8 mouse cellular contexts compared by ENCODE assay signal in the genomic region with DNA sequence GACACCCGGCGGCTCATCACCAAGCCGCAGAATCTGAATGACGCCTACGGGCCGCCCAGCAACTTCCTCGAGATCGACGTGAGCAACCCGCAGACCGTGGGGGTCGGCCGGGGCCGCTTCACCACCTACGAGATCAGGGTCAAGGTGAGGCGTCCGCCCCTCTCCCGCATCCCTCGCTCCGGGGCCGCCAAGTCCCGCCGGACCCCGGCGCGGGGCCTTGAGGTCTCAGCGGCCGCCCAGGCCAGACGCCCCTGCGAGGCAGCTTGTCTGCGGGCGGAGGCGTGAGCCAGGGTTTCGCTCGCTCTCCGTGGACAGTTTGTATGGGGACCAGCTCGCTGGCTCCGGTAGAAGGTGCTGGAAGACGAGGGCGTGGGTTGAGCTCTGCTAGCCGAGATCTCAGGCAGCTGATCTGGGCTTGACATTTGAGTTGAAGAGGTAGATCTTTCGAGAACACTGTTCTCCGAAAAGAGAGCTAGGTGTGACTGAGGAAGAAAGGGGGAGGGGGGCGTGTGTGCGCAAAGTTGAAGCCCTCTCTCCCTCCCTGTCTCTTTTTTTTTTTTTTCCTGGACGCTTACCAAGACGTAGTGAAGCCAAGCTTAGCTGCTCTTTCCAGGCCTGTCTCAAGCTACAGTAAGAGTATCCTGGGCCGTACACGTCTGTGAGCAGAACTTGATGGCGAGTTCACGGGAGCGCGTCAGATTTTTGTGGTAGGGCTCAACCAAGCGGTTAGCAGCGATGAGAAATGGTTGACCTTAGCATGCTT. TPM values are rescaled to one million over a fixed set of nuclear protein-coding genes. Genes with fewer than 3 reads are reported as not detected.
A peak's percentile ranks its signal among the peaks of the same experiment; 100 is the strongest.
DNase-seq lines count a peak whose midpoint lies in the region; ATAC-seq and TF ChIP-seq lines count a peak whose summit lies in the region.

No protein-coding gene starts in this region.

- H3K9ac ChIP-seq in lung, postnatal 0 days (replicated peaks; ENCODE audit: low read depth) = peak overlapping the region; percentile 88

- H3K4me1 ChIP-seq in E14TG2a.4 (replicated peaks; ENCODE audit: low read depth, low read length) = peaks cover 41% of the 10 kb centered on the region
- no peaks in the 10 kb centered on the region; the same call in 1 of the 2 replicates for H3K4me1 ChIP-seq in lung, postnatal 0 days (ENCODE audit: insufficient read depth, low read depth, low read length)

- intact Hi-C loops in heart, postnatal 25 days (cut with DNase I) = loop anchor here (1.0 to 10.0 kb wide), 4 partner anchors 24 to 688 kb away; partner anchors contain the start of genes Afg1l and Sec63

- H3K36me3 ChIP-seq in E14TG2a.4 (ENCODE audit: insufficient read depth, low read length) = peaks cover 32% of the 10 kb centered on the region
- no peaks in the 10 kb centered on the region for H3K36me3 ChIP-seq in lung, postnatal 0 days (ENCODE audit: insufficient read depth, low read length)

- DNase-seq in adrenal gland, adult 8-10 months = peak; percentile 70
- DNase-seq in heart, postnatal 25 days (ENCODE audit: low spot score) = peak; percentile 6
- DNase-seq in layer of hippocampus, adult 9-10 months (ENCODE audit: low spot score) = peak; percentile 29
- DNase-seq in lung, postnatal 0 days (ENCODE audit: low spot score) = peak; percentile 79
- peak; percentile 74 for DNase-seq in right cerebral cortex, adult 18-20 months

- ATAC-seq in erythroid progenitor cell, adult 5-6 weeks (replicated peaks; ENCODE audit: low FRiP score, poor library complexity, severe bottlenecking) = peak; percentile 62
- peak; percentile 34 for ATAC-seq in lung, postnatal 0 days
- ATAC-seq in monocyte, adult 5-6 weeks (replicated peaks; ENCODE audit: insufficient number of reproducible peaks, low FRiP score, low TSS enrichment, poor library complexity, severe bottlenecking) = no peak

- whole genome bisulfite sequencing in lung, postnatal 0 days = 1% methylated on average over 51 of the region's 55 CpGs

- peak overlapping the region; percentile 50 for H3K4me2 ChIP-seq in lung, postnatal 0 days (replicated peaks; ENCODE audit: low read depth, low read length)

- peak overlapping the region; percentile 96 for H3K4me3 ChIP-seq in E14TG2a.4 (replicated peaks; ENCODE audit: low read length)
- H3K4me3 ChIP-seq in lung, postnatal 0 days (ENCODE audit: low read depth, low read length) = peak overlapping the region; percentile 97

- TF ChIP-seq CTCF in E14TG2a.4 (conservative IDR thresholded peaks at IDR 0.05; ENCODE audit: low read length) = no peak
- TF ChIP-seq CTCF in lung, postnatal 0 days (IDR thresholded peaks at IDR 0.05) = no peak

- H3K9me3 ChIP-seq in E14TG2a.4 (ENCODE audit: low read length) = no peaks in the 10 kb centered on the region
- H3K9me3 ChIP-seq in lung, postnatal 0 days (ENCODE audit: low read length) = no peaks in the 10 kb centered on the region

- peak overlapping the region; percentile 99 for H3K27ac ChIP-seq in lung, postnatal 0 days (ENCODE audit: low read length)

- no peaks in the 10 kb centered on the region for H3K27me3 ChIP-seq in E14TG2a.4 (ENCODE audit: insufficient read depth, low read length)
- no peaks in the 10 kb centered on the region for H3K27me3 ChIP-seq in lung, postnatal 0 days (replicated peaks; ENCODE audit: insufficient read depth, low read length)

- TF ChIP-seq EP300 in lung, postnatal 0 days (IDR thresholded peaks at IDR 0.05) = no peak

RNA-seq across cellular contexts. Expression of gene Snx3, which starts 0.7 kb away (rescaled TPM):
- 100 to 1,000 TPM; 200 to 230 (median 204) TPM for total RNA-seq in adrenal gland, adult 8-10 months (2022)
- total RNA-seq in erythroid progenitor cell, adult 5-6 weeks (2015; ENCODE audit: low replicate concordance) = 260 and 279 TPM in 2 replicates
- 105 and 119 TPM in 2 replicates for total RNA-seq in erythroid progenitor cell, adult 5-6 weeks (2017; ENCODE audit: low replicate concordance)
- total RNA-seq in heart, postnatal 25 days (2021) = 100 to 1,000 TPM; 166 to 177 TPM
- 317 and 344 TPM in 2 replicates for polyA plus RNA-seq in lung, postnatal 0 days (2015; fragmentation: Nextera tagmentation; extraction: Ambion mirVana)
- total RNA-seq in monocyte, adult 5-6 weeks (2017) = 60.0 to 80.9 TPM (median 77.6 TPM) in 3 replicates

RNA-seq across cellular contexts. Expression of gene Afg1l, which starts 24.2 kb away (rescaled TPM):
- total RNA-seq in adrenal gland, adult 8-10 months (2022) = 10 to 100 TPM; 16.8 to 21.0 (median 18.7) TPM
- 0.84 TPM in 1 of 2 replicates, not detected in the other for total RNA-seq in erythroid progenitor cell, adult 5-6 weeks (2015; ENCODE audit: low replicate concordance)
- total RNA-seq in erythroid progenitor cell, adult 5-6 weeks (2017; ENCODE audit: low replicate concordance) = 0.77 and 1.7 TPM in 2 replicates
- 10 to 100 TPM; 32.6 to 33.2 TPM for total RNA-seq in heart, postnatal 25 days (2021)
- 7.1 and 9.4 TPM in 2 replicates for polyA plus RNA-seq in lung, postnatal 0 days (2015; fragmentation: Nextera tagmentation; extraction: Ambion mirVana)
- 7.3 to 11.4 TPM (median 9.6 TPM) in 3 replicates for total RNA-seq in monocyte, adult 5-6 weeks (2017)

Comparison
In these comparisons a context has a peak if more than half of its experiments do, and no peak if none do; other contexts are left out.
1. DNase-seq: peak in every context shown above with its lines; median percentile 79 in lung, postnatal 0 days; 74 in right cerebral cortex, adult 18-20 months; 70 in adrenal gland, adult 8-10 months; 29 in layer of hippocampus, adult 9-10 months; 6 in heart, postnatal 25 days.